Mouse (Mus musculus): ENCODE measurements around the gene Ccdc191. TPM values are rescaled to one million over a fixed set of nuclear protein-coding genes. Genes with fewer than 3 reads are reported as not detected.

Ccdc191 gene
- total and polyA plus RNA-seq, 2 experiments from 2014 or later = 0.89 to 4.1 TPM

GRCm38 (mm10) chr16:43879769-43880168 lies 9.8 kb upstream of the Ccdc191 start:
- WGBS = 90% methylated on average over 6 of the region's 6 CpGs
- no peak overlapping the region for H3K4me3 ChIP-seq (ENCODE audit: low read length)
- no peak overlapping the region for H3K27ac ChIP-seq
- DNase-seq (ENCODE audit: low spot score) (no peak), ATAC-seq (no peak)
- TF ChIP-seq CTCF (IDR thresholded peaks at IDR 0.05; ENCODE audit: low read depth) = no peak
- H3K4me1 ChIP-seq (ENCODE audit: insufficient read depth, low read length) = no peaks in the 10 kb centered on the region
- H3K9me3 ChIP-seq (ENCODE audit: low read length) = no peaks in the 10 kb centered on the region
- peaks cover 18% of the 10 kb centered on the region for H3K36me3 ChIP-seq (ENCODE audit: insufficient read depth, low read length)
- H3K27me3 ChIP-seq (ENCODE audit: insufficient read depth, low read length) = no peaks in the 10 kb centered on the region
- H3K9ac ChIP-seq (replicated peaks; ENCODE audit: low read length) = no peak overlapping the region
- no peak overlapping the region for H3K4me2 ChIP-seq (ENCODE audit: low read depth, low read length)

GRCm38 (mm10) chr16:43881636-43882035 lies 8.0 kb upstream of the Ccdc191 start:
- no peak overlapping the region for H3K27ac ChIP-seq
- 67% methylated on average over 3 of the region's 3 CpGs for WGBS
- TF ChIP-seq CTCF (IDR thresholded peaks at IDR 0.05; ENCODE audit: low read depth) = no peak
- H3K4me2 ChIP-seq (ENCODE audit: low read depth, low read length) = no peak overlapping the region
- H3K4me3 ChIP-seq (ENCODE audit: low read length) = no peak overlapping the region
- H3K9me3 ChIP-seq (ENCODE audit: low read length) = no peaks in the 10 kb centered on the region
- H3K9ac ChIP-seq (replicated peaks; ENCODE audit: low read length) = no peak overlapping the region
- H3K27me3 ChIP-seq (ENCODE audit: insufficient read depth, low read length) = no peaks in the 10 kb centered on the region
- peaks cover 9% of the 10 kb centered on the region; the same call in 1 of the 2 replicates for H3K36me3 ChIP-seq (ENCODE audit: insufficient read depth, low read length)
- ATAC-seq (no peak), DNase-seq (ENCODE audit: low spot score) (no peak)
- H3K4me1 ChIP-seq (ENCODE audit: insufficient read depth, low read length) = no peaks in the 10 kb centered on the region

GRCm38 (mm10) chr16:43882329-43882728 lies 7.3 kb upstream of the Ccdc191 start:
- Histone ChIP-seq H3K4me1 (ENCODE audit: insufficient read depth, low read length) (no peaks in the 10 kb centered on the region), H3K9me3 (ENCODE audit: low read length) (no peaks in the 10 kb centered on the region), H3K9ac (replicated peaks; ENCODE audit: low read length) (no peak overlapping the region), H3K36me3 (ENCODE audit: insufficient read depth, low read length) (peaks cover 9% of the 10 kb centered on the region; the same call in 1 of the 2 replicates), H3K4me2 (ENCODE audit: low read depth, low read length) (no peak overlapping the region), H3K27ac (no peak overlapping the region), H3K27me3 (ENCODE audit: insufficient read depth, low read length) (no peaks in the 10 kb centered on the region), H3K4me3 (ENCODE audit: low read length) (no peak overlapping the region)
- DNase-seq (ENCODE audit: low spot score) = no peak
- WGBS = 97% methylated on average over 2 of the region's 2 CpGs
- no peak for ATAC-seq
- no peak for TF ChIP-seq CTCF (IDR thresholded peaks at IDR 0.05; ENCODE audit: low read depth)

GRCm38 (mm10) chr16:43890005-43890336 lies 371 bp downstream of the Ccdc191 start:
- Histone ChIP-seq H3K9me3 (ENCODE audit: low read length) (no peaks in the 10 kb centered on the region), H3K27ac (peak overlapping the region; percentile 71), H3K9ac (replicated peaks; ENCODE audit: low read length) (peak overlapping the region; percentile 72), H3K27me3 (ENCODE audit: insufficient read depth, low read length) (no peaks in the 10 kb centered on the region), H3K4me2 (ENCODE audit: low read depth, low read length) (peak overlapping the region; percentile 94), H3K4me1 (ENCODE audit: insufficient read depth, low read length) (0 out of 2 replicates have a peak, but pooled peaks cover 5% of the 10 kb centered on the region), H3K4me3 (ENCODE audit: low read length) (peak overlapping the region; percentile 71), H3K36me3 (ENCODE audit: insufficient read depth, low read length) (no peaks in the 10 kb centered on the region)
- WGBS = 2% methylated on average over 9 of the region's 9 CpGs
- ATAC-seq (peak; percentile 96), DNase-seq (ENCODE audit: low spot score) (peak; percentile 86)
- peak; percentile 72 for TF ChIP-seq CTCF (IDR thresholded peaks at IDR 0.05; ENCODE audit: low read depth)

- Histone ChIP-seq H3K27ac (no peak overlapping the region), H3K36me3 (ENCODE audit: insufficient read depth, low read length) (no peaks in the 10 kb centered on the region), H3K4me3 (ENCODE audit: low read length) (no peak overlapping the region), H3K27me3 (ENCODE audit: insufficient read depth, low read length) (no peaks in the 10 kb centered on the region), H3K4me1 (ENCODE audit: insufficient read depth, low read length) (0 out of 2 replicates have a peak, but pooled peaks cover 5% of the 10 kb centered on the region), H3K9me3 (ENCODE audit: low read length) (no peaks in the 10 kb centered on the region), H3K4me2 (ENCODE audit: low read depth, low read length) (peak overlapping the region; percentile 94; the same call in 1 of the 2 replicates), H3K9ac (replicated peaks; ENCODE audit: low read length) (no peak overlapping the region)
- 87% methylated on average over 4 of the region's 4 CpGs for WGBS
- no peak for TF ChIP-seq CTCF (IDR thresholded peaks at IDR 0.05; ENCODE audit: low read depth)
- DNase-seq (ENCODE audit: low spot score) (no peak), ATAC-seq (no peak)
These were observed 1.2 kb downstream of the Ccdc191 start for GRCm38 (mm10) chr16:43890747-43891336.

- Histone ChIP-seq H3K4me3 (ENCODE audit: low read length) (no peak overlapping the region), H3K27ac (no peak overlapping the region), H3K9me3 (ENCODE audit: low read length) (no peaks in the 10 kb centered on the region), H3K36me3 (ENCODE audit: insufficient read depth, low read length) (no peaks in the 10 kb centered on the region), H3K9ac (replicated peaks; ENCODE audit: low read length) (no peak overlapping the region), H3K27me3 (ENCODE audit: insufficient read depth, low read length) (no peaks in the 10 kb centered on the region), H3K4me2 (ENCODE audit: low read depth, low read length) (no peak overlapping the region), H3K4me1 (ENCODE audit: insufficient read depth, low read length) (no peaks in the 10 kb centered on the region)
- DNase-seq (ENCODE audit: low spot score) = no peak
- 87% methylated on average over 8 of the region's 8 CpGs for WGBS
- ATAC-seq = no peak
- TF ChIP-seq CTCF (IDR thresholded peaks at IDR 0.05; ENCODE audit: low read depth) = no peak
These were observed 4.9 kb downstream of the Ccdc191 start for GRCm38 (mm10) chr16:43894501-43894900.

GRCm38 (mm10) chr16:43900138-43900537 lies 10.5 kb downstream of the Ccdc191 start:
- 92% methylated on average over 4 of the region's 4 CpGs for WGBS
- TF ChIP-seq CTCF (IDR thresholded peaks at IDR 0.05; ENCODE audit: low read depth) = no peak
- H3K27me3 ChIP-seq (ENCODE audit: insufficient read depth, low read length) = no peaks in the 10 kb centered on the region
- no peaks in the 10 kb centered on the region for H3K36me3 ChIP-seq (ENCODE audit: insufficient read depth, low read length)
- no peaks in the 10 kb centered on the region for H3K4me1 ChIP-seq (ENCODE audit: insufficient read depth, low read length)
- H3K27ac ChIP-seq = no peak overlapping the region
- no peak overlapping the region for H3K9ac ChIP-seq (replicated peaks; ENCODE audit: low read length)
- H3K4me3 ChIP-seq (ENCODE audit: low read length) = no peak overlapping the region
- H3K4me2 ChIP-seq (ENCODE audit: low read depth, low read length) = no peak overlapping the region
- no peaks in the 10 kb centered on the region for H3K9me3 ChIP-seq (ENCODE audit: low read length)
- no peak for ATAC-seq
- DNase-seq (ENCODE audit: low spot score) = no peak

Data from hindbrain, postnatal 0 days (tissue).